Mouse (Mus musculus): ENCODE measurements around the gene Pde6h.

Pde6h gene

GRCm38 (mm10) chr6:136912751-136913265 lies 10.8 kb upstream of the Pde6h start:
- DNase-seq (ENCODE audit: low read depth, low spot score), result no peak

GRCm38 (mm10) chr6:136913384-136914126 lies 10.1 kb upstream of the Pde6h start:
- DNase-seq (ENCODE audit: low read depth, low spot score), result no peak

- no peak for DNase-seq (ENCODE audit: low read depth, low spot score)
Measured at GRCm38 (mm10) chr6:136914234-136914633, 9.4 kb upstream of the Pde6h start.

- DNase-seq (ENCODE audit: low read depth, low spot score), result no peak
Measured at GRCm38 (mm10) chr6:136915721-136916395, 7.8 kb upstream of the Pde6h start.

GRCm38 (mm10) chr6:136917885-136918284 lies 5.7 kb upstream of the Pde6h start:
- DNase-seq (ENCODE audit: low read depth, low spot score), result no peak

GRCm38 (mm10) chr6:136920320-136921257 lies 3.0 kb upstream of the Pde6h start:
- DNase-seq (ENCODE audit: low read depth, low spot score), result no peak

GRCm38 (mm10) chr6:136921601-136922000 lies 2.0 kb upstream of the Pde6h start:
- DNase-seq (ENCODE audit: low read depth, low spot score), result no peak

GRCm38 (mm10) chr6:136922080-136922479 lies 1.6 kb upstream of the Pde6h start, which contains the start of gene Erp27:
Gene Erp27 (minus strand): TSS chr6:136922180.
- no peak for DNase-seq (ENCODE audit: low read depth, low spot score)

- no peak for DNase-seq (ENCODE audit: low read depth, low spot score)
Measured at GRCm38 (mm10) chr6:136922871-136923270, 761 bp upstream of the Pde6h start.

- DNase-seq (ENCODE audit: low read depth, low spot score), result no peak
Measured at GRCm38 (mm10) chr6:136925049-136925448, 1.4 kb downstream of the Pde6h start.

GRCm38 (mm10) chr6:136927626-136928025 lies 4.0 kb downstream of the Pde6h start:
- no peak for DNase-seq (ENCODE audit: low read depth, low spot score)

GRCm38 (mm10) chr6:136930677-136931076 lies 7.0 kb downstream of the Pde6h start:
- DNase-seq (ENCODE audit: low read depth, low spot score), result no peak

- DNase-seq (ENCODE audit: low read depth, low spot score), result no peak
Measured at GRCm38 (mm10) chr6:136931246-136931645, 7.6 kb downstream of the Pde6h start.

- DNase-seq (ENCODE audit: low read depth, low spot score), result no peak
Measured at GRCm38 (mm10) chr6:136934068-136934467, 10.4 kb downstream of the Pde6h start.

- DNase-seq (ENCODE audit: low read depth, low spot score), result no peak
Measured at GRCm38 (mm10) chr6:136935233-136935632, 11.6 kb downstream of the Pde6h start.

- no peak for DNase-seq (ENCODE audit: low read depth, low spot score)
Measured at GRCm38 (mm10) chr6:136936361-136936760, 12.7 kb downstream of the Pde6h start.

GRCm38 (mm10) chr6:136937117-136937516 lies 13.5 kb downstream of the Pde6h start:
- no peak for DNase-seq (ENCODE audit: low read depth, low spot score)

- DNase-seq (ENCODE audit: low read depth, low spot score), result no peak
Measured at GRCm38 (mm10) chr6:136938331-136939126, 14.9 kb downstream of the Pde6h start.

- no peak for DNase-seq (ENCODE audit: low read depth, low spot score)
Measured at GRCm38 (mm10) chr6:136939326-136940187, 15.9 kb downstream of the Pde6h start.

Data from embryo, embryonic 11.5 days (tissue).